Mouse (Mus musculus): ENCODE results near the gene Atic. TPM values are rescaled to one million over a fixed set of nuclear protein-coding genes. Genes with fewer than 3 reads are reported as not detected.
A peak's percentile ranks its signal among the peaks of the same experiment; 100 is the strongest.

Atic gene
- total RNA-seq, 2 experiments from 2014 or later, result 89.3 to 206 TPM

DNA sequence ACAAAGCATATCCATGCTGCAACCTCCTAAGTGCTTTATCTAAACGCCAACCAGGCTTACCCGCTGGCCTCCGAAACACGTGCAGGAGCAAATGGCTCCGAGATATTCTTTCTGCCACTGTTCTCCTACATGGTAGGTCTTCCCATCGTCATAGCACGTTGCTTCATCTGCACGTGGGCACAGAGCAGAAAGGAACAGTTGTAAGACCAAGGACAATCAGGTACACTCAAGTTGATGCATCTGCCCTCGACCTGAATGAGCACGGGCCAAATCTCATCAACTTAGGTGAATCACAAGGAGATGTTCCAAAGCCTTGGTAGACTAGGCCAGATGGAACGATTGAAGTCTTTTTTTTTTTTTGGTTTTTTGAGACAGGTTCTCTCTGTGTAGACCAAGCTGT is 33.1 kb downstream of the Atic start:
- no peak for ATAC-seq (replicated peaks; ENCODE audit: poor library complexity, severe bottlenecking)

DNA sequence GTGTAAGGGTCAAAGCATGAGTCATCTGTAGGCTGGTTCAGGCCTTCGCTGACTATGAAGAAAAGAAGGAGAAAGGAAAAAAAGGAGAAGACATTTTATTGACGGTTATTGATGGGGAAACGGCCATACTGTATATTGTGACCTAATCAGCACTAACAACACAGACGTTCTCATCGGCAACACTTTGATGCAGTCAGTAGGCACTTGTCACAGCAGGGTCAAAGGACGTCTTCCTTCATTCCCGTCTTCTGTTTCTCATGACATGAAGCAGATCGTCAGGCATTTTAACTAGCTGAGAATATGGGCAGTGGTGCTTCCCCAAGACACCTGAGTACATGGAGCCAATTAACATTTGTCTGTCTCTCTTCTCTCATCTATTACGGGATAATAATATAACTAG is 36.2 kb downstream of the Atic start:
- no peak for ATAC-seq (replicated peaks; ENCODE audit: poor library complexity, severe bottlenecking)

DNA sequence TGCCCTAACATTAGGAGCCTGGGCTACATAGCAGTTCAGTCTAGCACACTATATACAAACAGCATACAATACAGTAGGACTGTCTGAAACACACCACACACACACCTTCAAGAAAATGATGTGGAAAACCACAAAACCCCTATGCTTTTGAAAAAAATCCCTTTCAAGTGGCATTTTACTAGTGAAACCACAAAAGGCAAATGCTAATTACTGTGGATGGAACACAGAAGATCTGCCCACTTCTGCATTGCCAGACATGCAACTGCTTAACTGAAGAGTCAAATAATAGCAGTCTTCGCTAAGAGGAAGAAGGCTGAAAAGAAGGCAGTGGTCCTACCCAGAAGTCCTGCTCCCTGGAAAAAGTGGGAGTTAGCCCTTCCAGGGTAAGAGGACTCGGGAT is 37.3 kb downstream of the Atic start:
- peak; percentile 68 for ATAC-seq (replicated peaks; ENCODE audit: poor library complexity, severe bottlenecking)

DNA sequence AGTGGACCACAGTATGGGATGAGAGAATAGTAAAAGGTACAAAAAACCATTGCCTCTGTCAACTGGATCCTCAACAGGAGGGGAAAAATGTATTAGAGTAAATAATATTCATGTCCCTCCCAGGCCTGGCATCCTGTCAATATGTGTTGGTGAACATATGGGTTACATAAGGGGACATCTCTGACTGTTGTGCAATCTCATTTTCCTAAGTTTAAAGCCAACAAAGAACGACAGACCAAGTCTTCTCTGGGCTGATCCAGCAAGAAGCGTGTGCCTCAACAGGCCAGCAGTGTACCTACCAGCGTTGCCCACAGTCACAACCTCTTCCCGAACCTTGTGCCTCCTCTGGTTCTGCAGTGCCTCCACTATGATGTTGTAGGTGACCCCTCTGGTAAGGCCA is 38.4 kb downstream of the Atic start:
- ATAC-seq (replicated peaks; ENCODE audit: poor library complexity, severe bottlenecking), result no peak

DNA sequence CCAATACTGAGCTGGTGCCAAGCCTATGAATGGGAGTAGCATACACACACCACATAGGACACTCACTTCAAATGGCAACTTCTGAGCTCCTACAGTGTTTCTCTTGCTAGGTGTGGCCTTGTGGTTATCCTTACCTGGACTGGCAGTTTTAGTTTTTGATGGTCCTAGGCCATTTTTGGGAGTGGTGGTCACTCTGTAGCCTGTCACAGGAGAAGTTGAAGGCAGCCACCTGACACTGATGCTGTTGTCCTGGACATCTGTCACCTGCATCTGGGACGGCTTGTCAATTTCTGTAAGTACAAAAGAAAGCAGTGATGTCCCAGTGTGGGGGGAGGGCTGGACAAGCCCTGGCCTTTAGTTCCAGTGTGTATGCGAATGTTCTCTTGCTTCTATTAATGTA is 48.8 kb downstream of the Atic start:
- ATAC-seq (replicated peaks; ENCODE audit: poor library complexity, severe bottlenecking), result no peak

DNA sequence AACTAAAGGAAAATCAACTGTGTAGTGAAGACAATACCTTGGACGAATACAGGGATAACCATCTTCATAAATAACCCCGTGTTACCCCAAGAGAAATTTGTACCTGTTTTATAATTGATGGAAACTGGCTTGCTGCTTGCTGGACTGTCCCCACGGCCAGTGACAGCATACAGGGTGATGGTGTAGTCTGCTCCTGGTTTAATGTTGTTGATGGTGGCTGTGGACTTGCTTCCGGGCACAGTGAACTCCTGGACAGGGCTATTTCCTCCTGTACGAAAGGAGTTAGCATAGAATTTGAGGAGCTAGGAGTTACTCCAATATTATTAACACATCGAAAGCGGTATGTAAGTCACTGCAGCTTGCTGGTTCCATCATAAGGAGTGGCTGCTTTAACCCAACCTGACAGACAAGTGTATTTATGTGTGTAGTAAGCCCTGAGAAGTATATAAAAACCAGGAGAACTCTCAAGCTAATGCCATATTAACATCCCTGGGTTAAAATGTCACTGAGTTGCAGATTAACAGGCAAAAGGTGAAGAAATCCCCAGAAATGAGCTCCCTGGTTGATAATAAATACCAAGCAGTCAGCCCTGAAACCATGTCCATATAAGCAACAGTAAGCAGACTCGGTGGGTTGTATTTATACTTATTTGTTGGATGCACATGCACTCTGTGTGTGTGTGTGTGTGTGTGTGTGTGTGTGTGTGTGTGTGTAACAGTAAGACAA is 49.8 kb downstream of the Atic start:
- ATAC-seq (replicated peaks; ENCODE audit: poor library complexity, severe bottlenecking), result no peak

DNA sequence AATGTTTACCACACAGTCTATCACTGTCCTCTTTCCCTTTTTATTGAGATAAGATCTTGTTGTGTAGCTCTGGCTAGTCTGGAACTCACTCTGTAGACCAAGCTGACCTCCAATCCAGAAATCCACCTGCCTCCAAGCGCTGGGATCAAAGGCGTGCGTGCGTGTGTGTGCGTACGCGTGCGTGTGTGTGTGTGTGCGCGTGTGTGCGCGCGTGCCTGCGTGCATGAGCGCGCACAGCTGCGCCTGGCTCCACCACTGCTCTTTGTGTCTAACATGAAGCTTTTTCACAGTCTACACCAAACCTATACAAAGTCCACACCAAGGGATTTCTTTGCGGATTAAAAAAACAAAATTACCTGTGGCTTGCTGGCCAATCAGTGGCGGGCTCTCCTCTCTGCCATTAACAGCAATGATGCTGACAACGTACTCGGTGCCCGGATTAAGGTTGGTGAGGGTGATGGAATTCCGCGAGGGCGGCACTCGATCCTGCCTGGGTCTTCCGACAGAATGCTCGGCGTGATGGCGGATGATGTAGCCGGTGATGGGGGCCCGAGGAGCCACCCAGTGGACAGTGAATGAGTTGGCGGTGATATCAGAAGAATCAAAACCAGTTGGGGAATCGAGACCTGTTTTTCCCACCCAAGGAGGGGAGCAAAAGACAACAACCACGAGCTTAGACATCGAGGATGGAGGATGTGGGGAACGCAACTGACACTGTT is 52.3 kb downstream of the Atic start:
- ATAC-seq (replicated peaks; ENCODE audit: poor library complexity, severe bottlenecking), result no peak

DNA sequence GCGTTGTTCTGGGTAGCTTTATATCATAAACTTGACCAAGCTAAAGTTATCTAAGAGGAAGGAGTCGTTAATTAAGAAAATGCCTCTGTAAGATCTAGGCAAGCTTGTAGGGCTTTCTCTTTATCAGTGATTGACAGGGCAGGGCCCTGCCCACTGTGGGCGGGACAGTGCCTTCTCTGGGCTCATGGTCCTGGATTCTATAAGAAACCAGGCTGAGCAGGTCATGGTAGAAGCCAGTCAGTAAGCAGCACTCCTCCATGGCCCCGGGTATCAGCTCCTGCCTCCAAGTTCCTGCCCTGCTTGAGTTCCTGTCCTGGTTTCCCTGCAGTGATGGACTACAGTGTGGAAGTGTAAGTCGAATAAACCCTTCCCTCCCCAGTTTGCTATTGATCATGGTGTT is 53.0 kb downstream of the Atic start:
- no peak for ATAC-seq (replicated peaks; ENCODE audit: poor library complexity, severe bottlenecking)

DNA sequence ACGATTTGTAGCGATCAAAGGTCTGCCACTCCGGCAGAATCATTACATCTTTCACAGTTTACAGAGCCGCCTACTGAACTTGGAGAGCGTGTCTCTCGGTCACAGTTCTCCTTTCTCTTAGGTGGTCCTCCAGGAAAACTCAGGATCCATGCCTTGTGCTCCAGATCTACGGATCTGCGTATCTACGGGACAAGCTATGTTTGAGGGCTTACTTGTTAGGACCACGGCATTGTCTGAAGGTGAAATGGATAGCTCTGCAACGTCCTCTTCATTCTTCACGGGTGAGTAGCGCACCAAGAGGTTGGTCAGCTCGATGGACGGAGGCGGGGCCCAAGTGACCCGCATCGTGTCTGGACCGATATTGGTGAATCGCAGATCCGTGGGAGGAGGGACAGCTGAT is 55.3 kb downstream of the Atic start:
- no peak for ATAC-seq (replicated peaks; ENCODE audit: poor library complexity, severe bottlenecking)

DNA sequence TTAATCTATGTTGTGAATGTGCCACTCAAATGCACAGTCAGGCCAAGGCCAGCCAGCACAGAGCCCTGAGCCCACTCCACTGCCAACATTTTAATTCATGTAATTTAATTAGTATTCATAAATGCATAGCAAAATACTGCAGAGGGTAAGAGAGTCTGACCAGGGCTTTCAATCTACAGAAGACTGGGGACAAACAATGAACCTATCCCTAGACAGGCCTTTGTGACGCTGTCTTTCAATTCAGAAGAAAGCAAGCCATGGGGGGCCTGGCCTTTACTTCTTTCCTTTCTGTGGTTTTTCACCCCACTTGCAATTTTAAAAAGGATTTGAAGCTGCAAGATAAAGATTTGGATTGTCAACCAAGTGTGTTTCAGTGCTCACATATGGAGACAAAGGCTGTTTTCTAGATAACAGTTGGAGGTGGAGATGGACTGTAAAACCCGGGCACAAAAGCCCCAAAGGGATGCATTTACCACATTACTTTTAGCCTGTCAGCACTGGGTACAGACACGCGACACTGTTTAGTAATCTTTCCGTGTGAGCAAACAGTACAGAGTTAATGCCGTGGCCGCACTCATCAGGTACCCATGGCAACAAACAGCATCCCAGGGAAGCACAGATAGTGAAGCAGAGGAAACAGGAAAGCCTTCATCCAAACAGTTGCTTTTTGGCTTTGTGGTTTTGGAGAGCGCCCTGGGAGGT is 57.7 kb downstream of the Atic start:
- ATAC-seq (replicated peaks; ENCODE audit: poor library complexity, severe bottlenecking), result no peak

DNA sequence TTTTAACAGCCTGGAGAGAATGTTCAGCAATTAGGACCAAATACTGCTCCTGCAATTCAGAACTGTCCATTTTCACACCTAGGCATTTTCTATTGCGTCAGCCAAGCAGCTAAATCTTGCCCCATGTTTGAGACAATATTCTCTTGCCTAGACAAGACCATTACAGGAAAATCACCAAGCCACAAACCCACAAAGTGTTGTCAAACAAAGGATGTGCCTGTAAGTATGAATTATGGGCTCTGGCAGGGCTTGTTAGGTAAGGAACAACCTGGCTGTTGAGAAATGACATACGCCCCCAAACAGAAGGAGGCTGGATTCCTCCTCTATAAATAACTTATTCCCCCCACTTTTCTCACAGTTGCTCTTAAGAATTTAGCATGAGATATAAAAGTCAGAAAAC is 64.6 kb downstream of the Atic start:
- ATAC-seq (replicated peaks; ENCODE audit: poor library complexity, severe bottlenecking), result peak; percentile 81

DNA sequence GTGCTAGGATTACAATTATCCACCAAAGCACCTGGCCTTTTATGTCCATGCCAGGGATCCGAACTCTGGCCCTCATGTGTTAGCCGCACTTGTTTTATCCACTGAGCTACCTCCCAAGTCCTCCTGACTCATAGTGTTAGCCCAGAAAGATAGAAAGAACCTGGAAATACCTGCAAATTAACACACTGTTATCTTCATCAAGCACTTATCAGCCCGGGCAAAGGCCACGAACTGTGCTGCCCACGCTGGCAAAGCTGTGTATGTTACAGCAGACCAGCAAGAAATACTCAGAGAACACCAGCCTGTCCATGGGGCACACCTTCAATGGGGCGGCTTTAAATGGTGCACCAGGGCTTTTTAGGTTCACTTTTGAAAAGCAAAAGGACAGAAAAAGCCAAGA is 66.7 kb downstream of the Atic start:
- no peak for ATAC-seq (replicated peaks; ENCODE audit: poor library complexity, severe bottlenecking)

Other genes starting within 250 kb of the Atic start
- not detected in 2 replicates for gene Abca12, start 142.2 kb upstream of the Atic start, total RNA-seq (2014; fragmentation: Nextera tagmentation)
- gene Abca12, start 142.2 kb upstream of the Atic start, total RNA-seq (2017), result not detected in 2 replicates
- 4.5 and 10.9 TPM in 2 replicates for gene Fn1, start 96.0 kb downstream of the Atic start, total RNA-seq (2014; fragmentation: Nextera tagmentation)
- 7.2 and 9.3 TPM in 2 replicates for gene Fn1, start 96.0 kb downstream of the Atic start, total RNA-seq (2017)

Measured in granulocyte monocyte progenitor cell, adult 5-6 weeks (primary cell).